7 mouse cellular contexts compared by ENCODE assay signal in genomic region chr11:119041325-119041716, GRCm38 (mm10). TPM values are rescaled to one million over a fixed set of nuclear protein-coding genes. Genes with fewer than 3 reads are reported as not detected.
DNase-seq lines count a peak whose midpoint lies in the region; ATAC-seq and TF ChIP-seq lines count a peak whose summit lies in the region.

No protein-coding gene starts in this region.

- TF ChIP-seq POLR2A in bone marrow, adult 2 months (IDR thresholded peaks at IDR 0.05; ENCODE audit: borderline replicate concordance, control insufficient read depth, low read depth, low read length), result no peak

- H3K27ac ChIP-seq in left cerebral cortex, adult 2 months, result peak overlapping the region; percentile 88
- peak overlapping the region; percentile 38; the same call in 1 of the 2 replicates for H3K27ac ChIP-seq in bone marrow, adult 2 months (ENCODE audit: control insufficient read depth, insufficient read depth, low read depth, low read length, poor library complexity)
- peak overlapping the region; percentile 79 for H3K27ac ChIP-seq in forebrain, embryonic 15.5 days (replicated peaks)
- H3K27ac ChIP-seq in liver, embryonic 15.5 days (replicated peaks), result no peak overlapping the region
- H3K27ac ChIP-seq in stomach, embryonic 15.5 days, result no peak overlapping the region

- intact Hi-C loops in left cerebral cortex, adult 2 months (cut with DNase I), result loop anchor here (1.0 kb wide), 2 partner anchors 19 to 44 kb away; partner anchors contain the start of gene Cbx2

- H3K4me1 ChIP-seq in bone marrow, adult 2 months (ENCODE audit: control insufficient read depth, insufficient read depth, low read length), result no peaks in the 10 kb centered on the region; the same call in 1 of the 2 replicates
- H3K4me1 ChIP-seq in forebrain, embryonic 15.5 days, result peaks cover 74% of the 10 kb centered on the region
- peaks cover 65% of the 10 kb centered on the region for H3K4me1 ChIP-seq in liver, embryonic 15.5 days (replicated peaks)
- peaks cover 64% of the 10 kb centered on the region for H3K4me1 ChIP-seq in stomach, embryonic 15.5 days

- H3K36me3 ChIP-seq in forebrain, embryonic 15.5 days, result peaks cover 3% of the 10 kb centered on the region; the same call in 1 of the 2 replicates
- H3K36me3 ChIP-seq in liver, embryonic 15.5 days (replicated peaks), result peaks cover 12% of the 10 kb centered on the region; the same call in 1 of the 2 replicates
- peaks cover 8% of the 10 kb centered on the region; the same call in 1 of the 2 replicates for H3K36me3 ChIP-seq in stomach, embryonic 15.5 days

- under 1% methylated on average over 31 of the region's 31 CpGs for WGBS in bone marrow, adult 2 months
- under 1% methylated on average over 31 of the region's 31 CpGs for WGBS in forebrain, embryonic 15.5 days
- under 1% methylated on average over 31 of the region's 31 CpGs for WGBS in liver, embryonic 15.5 days (ENCODE audit: insufficient replicate concordance)
- under 1% methylated on average over 31 of the region's 31 CpGs for WGBS in stomach, embryonic 15.5 days

- no peak for DNase-seq in left cerebral cortex, adult 2 months (ENCODE audit: extremely low spot score in 1 of 2, low spot score in 2 of 2)
- DNase-seq in left cerebral cortex, adult 8-10 months (ENCODE audit: low spot score in 2 of 2), result no peak
- no peak for DNase-seq in urinary bladder, adult 2 months (ENCODE audit: low spot score)

- TF ChIP-seq CTCF in left cerebral cortex, adult 2 months (IDR thresholded peaks at IDR 0.05), result no peak
- TF ChIP-seq CTCF in bone marrow, adult 2 months (IDR thresholded peaks at IDR 0.05; ENCODE audit: control insufficient read depth, insufficient read depth, low read length), result no peak

- ATAC-seq in forebrain, embryonic 15.5 days (replicated peaks), result peak; percentile 74
- peak; percentile 40 for ATAC-seq in liver, embryonic 15.5 days (ENCODE audit: insufficient read depth)
- no peak for ATAC-seq in stomach, embryonic 15.5 days (ENCODE audit: insufficient read depth, low FRiP score, low read depth)

- H3K9ac ChIP-seq in forebrain, embryonic 15.5 days (replicated peaks), result peak overlapping the region; percentile 81
- H3K9ac ChIP-seq in liver, embryonic 15.5 days, result peak overlapping the region; percentile 27; the same call in 1 of the 2 replicates
- H3K9ac ChIP-seq in stomach, embryonic 15.5 days, result peak overlapping the region; percentile 48; the same call in 1 of the 2 replicates

- peak overlapping the region; percentile 94 for H3K4me2 ChIP-seq in forebrain, embryonic 15.5 days (replicated peaks)
- peak overlapping the region; percentile 88 for H3K4me2 ChIP-seq in liver, embryonic 15.5 days
- peak overlapping the region; percentile 99 for H3K4me2 ChIP-seq in stomach, embryonic 15.5 days

- peak overlapping the region; percentile 93 for H3K4me3 ChIP-seq in left cerebral cortex, adult 2 months
- H3K4me3 ChIP-seq in bone marrow, adult 2 months (replicated peaks; ENCODE audit: control insufficient read depth, low read depth, low read length), result peak overlapping the region; percentile 76
- peak overlapping the region; percentile 58 for H3K4me3 ChIP-seq in forebrain, embryonic 15.5 days
- peak overlapping the region; percentile 66 for H3K4me3 ChIP-seq in liver, embryonic 15.5 days (replicated peaks)
- H3K4me3 ChIP-seq in stomach, embryonic 15.5 days (replicated peaks), result peak overlapping the region; percentile 76

- peaks cover 70% of the 10 kb centered on the region for H3K27me3 ChIP-seq in forebrain, embryonic 15.5 days
- H3K27me3 ChIP-seq in liver, embryonic 15.5 days, result peaks cover 100% of the 10 kb centered on the region
- peaks cover 71% of the 10 kb centered on the region for H3K27me3 ChIP-seq in stomach, embryonic 15.5 days (replicated peaks)

- no peaks in the 10 kb centered on the region for H3K9me3 ChIP-seq in forebrain, embryonic 15.5 days
- no peaks in the 10 kb centered on the region for H3K9me3 ChIP-seq in liver, embryonic 15.5 days (replicated peaks)
- no peaks in the 10 kb centered on the region for H3K9me3 ChIP-seq in stomach, embryonic 15.5 days

RNA-seq across cellular contexts. Expression of gene Cbx8, which starts 0.6 kb away (rescaled TPM):
- total RNA-seq in left cerebral cortex, adult 2 months (2021), result 10 to 100 TPM; 11.1 to 11.2 TPM
- 10 to 100 TPM in 2 of 4 experiments, 1 to 10 TPM in 2; 7.1 to 16.7 (median 11.1) TPM for total RNA-seq in left cerebral cortex, adult 8-10 months (2022)
- polyA plus RNA-seq in bone marrow, adult 2 months (2011; ENCODE audit: insufficient read depth, insufficient read length, low replicate concordance, missing spikeins), result 3.3 and 7.4 TPM in 2 replicates
- polyA plus RNA-seq in forebrain, embryonic 15.5 days (2015; fragmentation: Nextera tagmentation; extraction: Ambion mirVana), result 13.8 and 14.1 TPM in 2 replicates
- 3.3 and 3.5 TPM in 2 replicates for polyA plus RNA-seq in liver, embryonic 15.5 days (2015; fragmentation: Nextera tagmentation; extraction: Ambion mirVana)
- 6.9 and 7.2 TPM in 2 replicates for polyA plus RNA-seq in stomach, embryonic 15.5 days (2015; fragmentation: Nextera tagmentation; extraction: Ambion mirVana)
- polyA plus RNA-seq in urinary bladder, adult 2 months (2012; rRNA removed), result 5.4 and 6.8 TPM in 2 replicates

RNA-seq across cellular contexts. Expression of gene Cbx2, which starts 18.6 kb away (rescaled TPM):
- total RNA-seq in left cerebral cortex, adult 2 months (2021), result 1 to 10 TPM; 3.2 to 3.4 TPM
- total RNA-seq in left cerebral cortex, adult 8-10 months (2022), result 1 to 10 TPM; 2.2 to 3.3 (median 2.6) TPM
- polyA plus RNA-seq in bone marrow, adult 2 months (2011; ENCODE audit: insufficient read depth, insufficient read length, low replicate concordance, missing spikeins), result 0.34 and 2.8 TPM in 2 replicates
- polyA plus RNA-seq in forebrain, embryonic 15.5 days (2015; fragmentation: Nextera tagmentation; extraction: Ambion mirVana), result 30.4 and 31.8 TPM in 2 replicates
- 3.0 and 3.2 TPM in 2 replicates for polyA plus RNA-seq in liver, embryonic 15.5 days (2015; fragmentation: Nextera tagmentation; extraction: Ambion mirVana)
- 21.3 and 24.8 TPM in 2 replicates for polyA plus RNA-seq in stomach, embryonic 15.5 days (2015; fragmentation: Nextera tagmentation; extraction: Ambion mirVana)
- polyA plus RNA-seq in urinary bladder, adult 2 months (2012; rRNA removed), result 3.0 TPM in 2 replicates

RNA-seq across cellular contexts. Expression of gene Cbx4, which starts 44.7 kb away (rescaled TPM):
- total RNA-seq in left cerebral cortex, adult 2 months (2021), result 10 to 100 TPM; 51.4 to 54.3 TPM
- 10 to 100 TPM; 48.9 to 54.2 (median 50.0) TPM for total RNA-seq in left cerebral cortex, adult 8-10 months (2022)
- 7.3 and 18.8 TPM in 2 replicates for polyA plus RNA-seq in bone marrow, adult 2 months (2011; ENCODE audit: insufficient read depth, insufficient read length, low replicate concordance, missing spikeins)
- polyA plus RNA-seq in forebrain, embryonic 15.5 days (2015; fragmentation: Nextera tagmentation; extraction: Ambion mirVana), result 15.5 and 16.5 TPM in 2 replicates
- polyA plus RNA-seq in liver, embryonic 15.5 days (2015; fragmentation: Nextera tagmentation; extraction: Ambion mirVana), result 2.8 and 2.9 TPM in 2 replicates
- 10.2 and 10.3 TPM in 2 replicates for polyA plus RNA-seq in stomach, embryonic 15.5 days (2015; fragmentation: Nextera tagmentation; extraction: Ambion mirVana)
- 32.2 and 36.0 TPM in 2 replicates for polyA plus RNA-seq in urinary bladder, adult 2 months (2012; rRNA removed)

RNA-seq across cellular contexts. Expression of gene Enpp7, which starts 53.3 kb away (rescaled TPM):
- total RNA-seq in left cerebral cortex, adult 2 months (2021), result not detected
- not detected for total RNA-seq in left cerebral cortex, adult 8-10 months (2022)
- not detected in 2 replicates for polyA plus RNA-seq in bone marrow, adult 2 months (2011; ENCODE audit: insufficient read depth, insufficient read length, low replicate concordance, missing spikeins)
- not detected in 2 replicates for polyA plus RNA-seq in forebrain, embryonic 15.5 days (2015; fragmentation: Nextera tagmentation; extraction: Ambion mirVana)
- polyA plus RNA-seq in liver, embryonic 15.5 days (2015; fragmentation: Nextera tagmentation; extraction: Ambion mirVana), result not detected in 2 replicates
- polyA plus RNA-seq in stomach, embryonic 15.5 days (2015; fragmentation: Nextera tagmentation; extraction: Ambion mirVana), result not detected in 2 replicates
- polyA plus RNA-seq in urinary bladder, adult 2 months (2012; rRNA removed), result 0.08 TPM in 1 of 2 replicates, not detected in the other

Comparison
In these comparisons a context has a peak if more than half of its experiments do, and no peak if none do; other contexts are left out.
1. H3K27ac ChIP-seq: peak in left cerebral cortex, adult 2 months (single experiment), bone marrow, adult 2 months (single experiment) and forebrain, embryonic 15.5 days (single experiment); none in liver, embryonic 15.5 days (single experiment) and stomach, embryonic 15.5 days (single experiment).
2. H3K9ac ChIP-seq: peak in every context shown above with its lines; median percentile 81 in forebrain, embryonic 15.5 days; 48 in stomach, embryonic 15.5 days; 27 in liver, embryonic 15.5 days.
3. Peak in every context shown above with its lines, with median percentiles within 50 percentile points of each other: H3K4me3 ChIP-seq and H3K4me2 ChIP-seq.